Mouse (Mus musculus): ENCODE data around the gene Nanos3.

Gene Nanos3

GRCm38 (mm10) chr8:84126742-84127141 lies 58.3 kb downstream of the Nanos3 start:
- no peak for DNase-seq (ENCODE audit: low spot score)

GRCm38 (mm10) chr8:84125656-84126055 lies 59.4 kb downstream of the Nanos3 start, which contains the start of gene Podnl1:
TSS of gene Podnl1 (plus strand) at chr8:84125989.
- DNase-seq (ENCODE audit: low spot score), result peak; percentile 5

Measured in embryo, embryonic 10.5 days (tissue).